Mouse (Mus musculus) adrenal gland, postnatal 10 days (tissue): ENCODE data around the gene Wnt5b. TPM values are rescaled to one million over a fixed set of nuclear protein-coding genes. Genes with fewer than 3 reads are reported as not detected.

ENCODE experiments used
- DNase-seq: peaks from one replicate; pipeline ENCODE4 v3.0.0; 2021; ENCODE audit warnings: mixed read lengths
- total RNA-seq, 2 experiments: library from RNA; stranded (reverse); gene quantifications; 2 replicates each; pipeline ENCODE4 v1.2.3; 2021

The Wnt5b gene
- total RNA-seq, 2 experiments from 2014 or later, result 3.1 to 3.7 TPM

DNA sequence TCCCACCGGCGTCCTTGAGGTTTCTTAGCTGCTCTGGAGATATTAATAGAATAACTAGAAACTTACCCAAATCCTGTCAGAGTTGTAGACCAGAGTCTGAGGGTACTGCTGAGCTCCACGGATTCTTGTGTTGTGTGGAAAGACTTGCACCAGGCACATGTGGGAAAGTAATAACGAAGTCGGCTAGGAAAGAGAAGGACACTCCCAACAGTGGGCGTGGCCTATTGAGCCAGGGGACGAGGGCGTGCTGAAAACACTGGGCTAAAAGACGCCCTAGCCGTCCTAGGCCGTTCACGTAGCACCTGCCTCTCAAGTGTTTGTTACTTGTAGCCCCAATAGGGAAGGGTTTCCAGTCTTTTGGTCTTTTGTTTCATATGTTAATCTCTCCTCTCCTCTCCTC lies 126.8 kb downstream of the Wnt5b start, which contains the start of gene Adipor2:
Gene Adipor2, minus strand, starts transcription at position 351 of the 400 bp plus-strand sequence.
- DNase-seq, result peak; percentile 86

DNA sequence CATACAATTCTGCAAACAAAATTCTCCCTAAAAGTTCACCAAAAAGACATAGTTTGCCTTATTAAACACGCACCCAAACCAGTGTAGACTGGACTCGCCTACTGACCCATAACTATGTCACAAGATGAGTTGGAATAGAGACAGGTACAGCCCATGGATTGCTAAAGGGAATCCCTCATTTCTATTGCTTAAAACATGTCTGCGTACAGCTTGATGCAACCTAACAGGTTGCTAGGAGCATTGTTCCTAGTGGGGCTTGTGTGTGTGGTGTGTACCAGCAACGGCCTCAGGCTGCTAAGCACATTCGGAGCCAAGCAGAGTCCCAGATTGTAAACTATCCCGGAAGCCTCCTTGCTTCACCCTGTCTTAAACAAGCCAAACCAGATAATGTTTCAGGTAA lies 127.5 kb downstream of the Wnt5b start:
- DNase-seq, result no peak

DNA sequence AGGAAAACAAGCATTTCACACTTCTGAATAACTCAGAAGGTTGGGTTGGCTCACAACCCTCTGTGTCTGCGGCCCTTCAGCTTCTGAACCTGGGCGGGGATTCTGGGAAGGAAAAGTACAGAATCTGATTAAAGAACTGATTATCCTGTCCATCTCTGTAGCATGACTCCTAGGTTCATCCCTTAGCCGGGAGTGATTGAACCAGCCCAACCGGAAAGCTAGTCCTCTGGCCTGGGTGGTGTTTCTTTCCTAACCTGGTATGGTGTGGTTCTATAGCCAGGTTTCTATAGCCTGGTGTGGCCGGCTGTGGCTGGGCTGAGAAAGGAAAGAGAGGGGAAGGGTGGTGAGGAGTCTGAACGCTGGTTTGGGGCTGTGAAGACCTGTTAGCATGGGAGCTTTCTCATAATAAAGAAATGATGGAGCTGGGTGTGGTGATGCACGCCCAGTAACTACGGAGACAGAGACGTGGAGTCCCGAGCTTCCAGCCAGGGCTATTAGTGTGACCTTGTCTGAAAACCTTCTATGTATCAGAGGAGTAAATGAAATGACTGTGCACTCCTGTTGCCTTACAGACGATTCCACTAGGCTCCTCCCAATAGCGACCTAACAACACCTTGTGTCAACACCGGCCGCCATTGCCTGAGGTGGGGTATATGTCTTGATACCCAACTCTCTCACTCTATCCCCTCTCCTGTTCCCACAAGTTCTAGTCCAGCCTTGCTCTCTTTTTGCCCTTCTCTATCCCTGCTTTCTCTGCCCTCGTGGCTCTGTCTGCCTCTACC lies 129.7 kb downstream of the Wnt5b start:
- DNase-seq, result no peak

- no peak for DNase-seq
Measured at GRCm38 (mm10) chr6:119412588-119412987, 131.6 kb downstream of the Wnt5b start.

DNA sequence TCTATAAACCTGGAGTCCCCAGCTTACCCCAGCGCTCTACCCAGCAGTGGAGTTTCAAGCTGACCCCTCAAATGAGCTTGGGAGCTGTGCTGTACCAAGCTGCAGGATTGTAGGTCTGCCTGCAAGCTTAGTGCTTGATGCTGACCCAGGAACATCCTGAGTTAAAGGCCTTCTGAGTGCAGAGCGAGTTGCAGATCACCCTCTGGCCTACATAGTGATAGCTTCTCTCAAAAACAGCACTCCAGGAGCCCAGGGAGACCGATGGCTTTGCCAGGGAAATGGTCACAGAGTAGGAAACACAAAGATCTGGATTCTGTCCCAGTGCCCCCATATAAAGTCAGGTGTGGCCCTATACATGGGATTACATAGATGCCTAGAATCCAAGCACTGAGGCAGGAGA lies 132.6 kb downstream of the Wnt5b start:
- DNase-seq, result no peak

DNA sequence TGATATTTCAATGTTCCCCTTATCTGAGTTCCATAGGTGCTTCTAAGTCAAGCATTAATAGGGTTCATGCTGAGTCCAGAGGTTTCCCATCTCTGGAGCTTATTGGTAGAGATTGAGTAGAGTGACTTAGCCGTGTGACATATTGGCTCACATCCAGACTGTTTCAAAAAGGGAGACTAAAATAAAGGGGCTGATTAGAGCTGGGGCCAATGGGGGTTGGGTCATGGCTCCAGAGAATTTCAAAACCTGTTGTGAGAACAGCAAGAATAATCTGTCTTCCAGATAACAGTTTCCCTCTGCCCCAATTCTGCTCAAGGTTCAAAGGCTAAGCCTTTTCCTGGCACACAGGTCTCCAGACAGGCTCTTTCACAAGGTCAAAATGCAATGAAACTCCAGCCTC lies 134.4 kb downstream of the Wnt5b start:
- peak; percentile 71 for DNase-seq

DNA sequence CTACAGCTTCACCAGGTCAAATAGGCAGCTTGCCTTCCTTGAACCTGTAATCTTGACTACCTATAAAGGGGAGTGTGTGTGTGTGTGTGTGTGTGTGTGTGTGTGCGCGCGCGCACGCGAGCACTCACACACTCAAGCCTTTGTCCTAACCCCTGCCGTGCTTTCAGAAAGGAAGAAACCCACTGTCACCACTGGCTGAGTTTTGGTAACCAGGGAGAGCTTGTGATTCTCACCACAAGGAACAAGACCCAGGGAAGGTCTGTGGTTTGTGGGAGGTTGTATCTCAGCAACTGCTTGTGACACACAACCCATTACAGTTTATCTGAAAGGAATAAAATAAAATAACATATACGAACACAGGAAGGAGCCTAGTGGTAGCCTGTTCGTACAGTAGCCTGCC lies 135.6 kb downstream of the Wnt5b start:
- DNase-seq, result no peak

DNA sequence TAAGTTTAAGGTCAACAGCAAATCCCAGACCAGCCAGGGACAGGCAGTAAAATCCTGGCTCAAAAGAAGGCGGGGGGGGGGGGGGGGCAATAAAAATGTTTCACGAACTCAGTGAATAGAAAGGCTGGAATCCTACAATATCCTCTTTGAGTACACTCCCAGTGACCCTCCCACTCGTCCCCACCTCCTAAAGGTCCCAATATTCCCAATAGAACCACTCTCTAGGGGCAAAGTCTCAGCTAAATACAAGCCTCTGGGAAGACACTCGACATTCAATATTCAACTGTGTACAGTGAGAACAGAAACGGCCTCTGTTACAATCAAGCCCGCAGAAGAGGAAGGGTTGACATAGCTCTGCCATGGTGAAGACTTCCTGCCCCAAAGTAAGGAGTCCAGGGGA lies 136.3 kb downstream of the Wnt5b start:
- DNase-seq, result no peak

DNA sequence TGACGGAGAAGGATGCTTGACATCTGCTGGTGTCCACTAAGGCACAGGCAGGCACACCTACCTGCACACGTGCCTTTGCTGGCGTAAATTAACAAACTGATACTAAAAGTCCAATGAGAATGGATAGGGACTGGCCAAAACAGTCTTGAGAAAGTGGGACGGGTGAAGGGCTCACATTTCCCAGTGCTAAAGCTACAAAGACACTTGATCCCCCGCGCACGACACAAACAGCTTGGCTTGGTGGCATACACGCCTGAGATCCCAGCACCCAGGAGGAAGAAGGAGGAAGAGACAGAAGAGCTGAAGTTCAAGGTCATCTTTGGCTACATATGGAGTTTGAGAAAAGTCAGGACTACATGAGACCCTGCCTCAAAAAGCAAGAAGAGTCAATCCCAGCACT lies 137.6 kb downstream of the Wnt5b start:
- no peak for DNase-seq

GRCm38 (mm10) chr6:119405310-119405709 lies 138.8 kb downstream of the Wnt5b start:
- DNase-seq, result no peak

DNA sequence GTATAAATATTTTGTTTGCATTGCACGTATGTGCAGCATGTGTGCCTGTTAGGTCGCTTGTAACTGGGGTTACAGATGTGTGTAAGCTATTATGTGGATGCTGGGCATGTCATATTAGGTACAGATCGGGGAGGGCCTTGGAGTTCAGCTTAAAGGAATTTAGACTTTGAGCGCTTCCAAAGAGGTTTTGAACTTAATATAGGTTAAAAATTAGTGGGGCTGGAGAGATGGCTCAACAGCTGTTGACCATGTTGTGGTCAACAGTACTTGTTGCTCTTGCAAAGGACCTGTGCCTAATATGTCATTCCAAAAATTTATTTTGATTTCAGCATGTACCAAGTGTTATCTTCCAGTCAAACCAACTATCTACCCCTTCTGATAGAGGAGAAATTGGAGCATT lies 139.3 kb downstream of the Wnt5b start:
- DNase-seq, result no peak

DNA sequence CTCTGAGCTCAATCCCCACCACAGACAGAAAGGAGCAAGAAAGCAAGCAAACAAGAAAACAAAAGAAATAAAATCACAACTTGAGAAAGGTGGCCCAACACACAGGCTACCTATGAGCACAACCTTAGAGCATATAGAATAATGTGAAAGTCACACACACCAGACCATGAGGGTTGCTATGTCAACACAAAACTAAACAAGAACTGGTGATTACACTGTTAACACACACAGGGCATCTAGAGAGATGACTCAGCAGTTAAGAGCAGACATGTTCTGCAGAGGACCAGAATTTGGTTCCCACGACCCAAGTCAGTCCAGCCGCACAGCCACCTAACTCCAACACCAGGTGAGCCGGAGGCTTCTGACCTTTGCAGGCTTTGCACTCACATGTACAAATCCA lies 141.2 kb downstream of the Wnt5b start:
- DNase-seq, result no peak

GRCm38 (mm10) chr6:119401545-119402304 lies 142.4 kb downstream of the Wnt5b start:
- DNase-seq, result no peak

- no peak for DNase-seq
Measured at GRCm38 (mm10) chr6:119400649-119401048, 143.5 kb downstream of the Wnt5b start.

- DNase-seq, result no peak
Measured at GRCm38 (mm10) chr6:119399371-119399770, 144.8 kb downstream of the Wnt5b start.

- DNase-seq, result peak; percentile 90
Measured at GRCm38 (mm10) chr6:119396309-119396634, 147.9 kb downstream of the Wnt5b start.

- DNase-seq, result no peak
Measured at GRCm38 (mm10) chr6:119395421-119396308, 148.5 kb downstream of the Wnt5b start.

GRCm38 (mm10) chr6:119392836-119393235 lies 151.3 kb downstream of the Wnt5b start:
- DNase-seq, result no peak

- no peak for DNase-seq
Measured at GRCm38 (mm10) chr6:119390728-119391127, 153.4 kb downstream of the Wnt5b start.

DNA sequence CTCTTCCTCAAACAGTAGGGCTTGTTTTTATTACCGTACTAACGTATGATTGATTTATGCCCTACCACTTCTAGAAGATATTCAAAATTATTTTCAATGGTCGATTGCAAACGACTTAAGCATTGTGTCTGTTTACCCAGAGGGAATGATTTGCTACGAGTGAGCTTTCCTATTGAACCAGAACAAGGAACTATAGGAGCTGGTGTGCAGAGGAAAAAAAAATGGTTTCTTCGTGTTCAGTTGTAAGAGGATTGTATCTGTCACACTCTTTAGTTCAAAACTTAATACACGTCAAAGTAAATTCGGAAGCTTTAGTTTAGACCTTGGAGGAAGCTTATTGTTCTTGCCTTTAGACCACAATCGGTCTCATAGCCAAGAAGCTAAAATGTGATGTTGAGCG lies 155.1 kb downstream of the Wnt5b start:
- no peak for DNase-seq

GRCm38 (mm10) chr6:119388650-119389012 lies 155.5 kb downstream of the Wnt5b start:
- peak; percentile 95 for DNase-seq

DNA sequence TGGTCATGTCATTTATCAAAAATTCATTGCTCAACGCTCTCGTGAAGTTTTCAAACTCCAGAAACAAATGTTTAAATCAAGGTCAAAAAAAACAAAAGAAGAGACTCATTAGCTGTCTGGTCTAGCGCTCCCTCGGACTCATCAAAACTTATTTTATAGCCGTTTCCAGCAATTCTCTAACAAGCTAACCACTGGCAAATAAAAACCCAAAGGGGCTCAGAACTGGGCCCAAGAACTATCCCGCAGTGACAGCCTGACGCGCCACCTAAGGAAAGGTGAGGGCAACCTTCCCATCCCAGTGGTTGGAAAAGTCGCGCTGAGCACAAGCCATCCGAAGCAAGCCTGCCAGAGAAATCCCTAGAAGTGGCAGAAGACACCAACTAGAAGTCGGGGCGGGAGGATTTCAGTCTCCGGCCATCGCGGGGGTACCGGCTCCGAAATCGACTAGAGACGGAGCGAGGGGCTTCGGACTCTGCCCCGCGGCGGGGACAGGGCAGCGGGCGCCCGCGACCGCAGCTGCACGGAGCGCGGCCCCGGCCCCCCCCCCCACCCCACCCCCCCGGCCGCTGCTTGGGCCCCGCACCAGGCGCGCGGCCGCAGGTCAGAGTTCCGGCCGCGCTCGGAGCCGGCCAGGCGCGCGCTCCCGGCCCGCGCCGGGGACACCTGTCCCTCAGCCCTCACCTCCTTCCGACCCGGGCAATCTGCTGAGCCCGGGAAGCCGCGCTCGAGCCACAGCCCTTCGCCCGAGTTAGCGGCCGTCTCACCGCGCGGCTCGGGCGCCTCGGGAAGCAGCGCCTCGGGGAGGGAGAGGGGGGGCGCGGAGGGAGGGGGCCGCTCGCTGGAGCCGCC lies 156.1 kb downstream of the Wnt5b start:
- DNase-seq, result peak; percentile 49
